Mouse (Mus musculus): ENCODE data around the gene Chd2.

DNA sequence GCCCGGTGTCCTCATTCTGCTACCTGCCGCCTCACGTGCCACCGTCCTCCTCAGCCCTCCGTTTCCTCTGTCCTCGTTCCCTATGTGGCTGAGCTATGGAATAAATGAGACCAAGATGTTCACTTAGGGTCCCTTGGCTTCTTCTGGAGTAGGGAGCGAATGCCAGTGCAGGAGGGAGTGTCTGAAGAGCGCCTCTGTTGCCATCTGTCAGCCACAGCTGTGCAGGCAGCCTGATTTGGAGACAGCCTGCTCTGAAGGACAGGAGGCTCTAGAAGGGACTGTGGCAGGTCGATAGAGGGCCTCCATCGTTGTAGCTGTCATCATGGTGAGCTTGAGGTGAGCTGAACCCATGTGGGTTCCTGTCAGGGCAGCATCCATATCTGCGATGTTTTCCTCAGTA, 136.1 kb downstream of the Chd2 start:
- TF ChIP-seq CTCF (IDR thresholded peaks at IDR 0.05; ENCODE audit: low read depth, low read length) = no peak
- TF ChIP-seq POLR2A (IDR thresholded peaks at IDR 0.05; ENCODE audit: borderline replicate concordance, low read depth, low read length) = no peak

Measured in bone marrow macrophage, adult 2 months (primary cell).